15 mouse cellular contexts compared by ENCODE assay signal in genomic region chr2:117742413-117742812, GRCm38 (mm10).
"Had no signal": no experiment of that assay in that cellular context is flagged by ENCODE, and none has a peak within 500 bp of the region (broad histone marks: within the 10 kb centered on the region; RNA-seq: fewer than 3 reads in every experiment).

No protein-coding gene starts in this region.

- H3K4me3 ChIP-seq: neural tube, embryonic 13.5 days; neural tube, embryonic 15.5 days; stomach, embryonic 15.5 days had no signal

- DNase-seq: retina, postnatal 1 day; right cerebral cortex, adult 18-20 months; right cerebral cortex, postnatal 25 days; right cerebral cortex, postnatal 4 days; spleen, adult 18-20 months; thymus, adult 18-20 months; thymus, adult 2 months; thymus, postnatal 14 days; thymus, postnatal 25 days; thymus, postnatal 36 days; thymus, postnatal 4 days had no signal

- H3K4me1 ChIP-seq: neural tube, embryonic 13.5 days; neural tube, embryonic 15.5 days; stomach, embryonic 15.5 days had no signal

- H3K27ac ChIP-seq: neural tube, embryonic 13.5 days; neural tube, embryonic 15.5 days; stomach, embryonic 15.5 days; stomach, postnatal 0 days had no signal
